Mouse (Mus musculus) embryonic fibroblast, embryonic 13.5 days (primary cell): Measurements from ENCODE around the gene Rac1.

Experiments used
- CTCF ChIP-seq: IDR thresholded peaks from 2 replicates; pipeline ENCODE4 v1.5.1; 2011; ENCODE audit warnings: mild to moderate bottlenecking, control low read depth, low read length, moderate library complexity, borderline replicate concordance; ENCODE audit not compliant: insufficient read depth
- POLR2A ChIP-seq: IDR thresholded peaks from 2 replicates; pipeline ENCODE4 v1.6.1; 2011; ENCODE audit warnings: low read depth, mild to moderate bottlenecking, control low read depth, low read length, moderate library complexity

DNA sequence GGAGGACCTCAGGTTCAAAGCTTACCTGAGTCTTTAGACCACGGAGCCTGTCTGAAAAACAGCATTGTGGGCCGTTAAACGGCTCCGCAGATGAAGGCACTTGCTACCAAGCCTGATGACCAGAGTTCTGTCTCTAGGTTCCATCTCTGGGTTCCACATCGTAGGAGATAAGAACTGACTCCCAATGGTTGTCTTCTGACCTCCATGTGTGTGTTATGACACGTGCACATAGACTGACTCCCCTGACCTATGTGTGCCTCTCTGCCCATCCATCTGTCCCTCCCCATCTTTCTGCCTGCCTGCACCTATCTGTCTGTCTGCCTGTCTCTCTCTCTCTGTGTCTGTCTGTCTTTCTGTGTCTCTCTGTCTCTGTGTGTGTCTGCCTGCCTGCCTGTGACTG, 59.9 kb downstream of the Rac1 start:
- TF ChIP-seq POLR2A, result no peak
- TF ChIP-seq CTCF, result no peak
